Mouse (Mus musculus): ENCODE results near the gene Mrpl22. TPM values are rescaled to one million over a fixed set of nuclear protein-coding genes. Genes with fewer than 3 reads are reported as not detected.
A peak's percentile ranks its signal among the peaks of the same experiment; 100 is the strongest.
"Not testable (repeated sequence)": the region's sequence is repeated elsewhere in the genome, so short reads cannot be mapped to it uniquely, and the experiment has no call there.

Gene Mrpl22
- polyA plus RNA-seq, 2 experiments = 84.4 to 123 TPM

DNA sequence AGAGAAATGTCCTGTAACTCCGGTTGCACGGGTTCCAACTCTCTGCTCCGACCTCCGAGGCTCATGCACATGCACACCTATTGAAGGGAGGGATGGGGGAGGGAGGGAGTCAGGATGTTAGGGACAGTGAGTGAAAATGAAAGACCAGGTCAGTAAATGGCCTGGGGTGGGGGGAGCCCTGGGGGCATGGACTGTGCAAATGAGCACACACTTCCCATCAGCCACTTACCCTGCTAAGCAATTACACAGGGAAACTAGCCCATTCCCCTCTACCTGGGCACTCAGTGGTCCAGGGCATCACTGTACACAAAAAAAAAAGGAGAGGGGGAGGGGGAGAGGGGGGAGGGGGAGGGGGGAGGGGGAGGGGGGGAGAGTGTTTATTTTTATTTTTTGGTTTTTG is 27.2 kb downstream of the Mrpl22 start:
- Histone ChIP-seq H3K4me1 (ENCODE audit: control insufficient read depth, insufficient read depth, low read length) (no peaks in the 10 kb centered on the region), H3K27me3 (ENCODE audit: control insufficient read depth, insufficient read depth, low read length) (no peaks in the 10 kb centered on the region), H3K36me3 (ENCODE audit: control insufficient read depth, insufficient read depth, low read length) (no peaks in the 10 kb centered on the region), H3K27ac (replicated peaks; ENCODE audit: low read depth, low read length) (no peak overlapping the region), H3K4me2 (replicated peaks; ENCODE audit: low read depth, low read length, severe bottlenecking) (peak overlapping the region; percentile 68; the same call in 1 of the 2 replicates), H3K9me3 (ENCODE audit: control insufficient read depth, low read length) (no peaks in the 10 kb centered on the region), H3K9ac (ENCODE audit: low read depth, low read length, severe bottlenecking) (no peak overlapping the region), H3K4me3 (replicated peaks; ENCODE audit: low read length) (peak overlapping the region; percentile 49)
- no peak for TF ChIP-seq POLR2A (IDR thresholded peaks at IDR 0.05; ENCODE audit: borderline replicate concordance, extremely low read depth, insufficient read depth, insufficient read length)
- ATAC-seq (ENCODE audit: low FRiP score, low read depth) = no peak
- 79% methylated on average over 4 of the region's 4 CpGs for WGBS
- no peak for DNase-seq (ENCODE audit: low spot score)

DNA sequence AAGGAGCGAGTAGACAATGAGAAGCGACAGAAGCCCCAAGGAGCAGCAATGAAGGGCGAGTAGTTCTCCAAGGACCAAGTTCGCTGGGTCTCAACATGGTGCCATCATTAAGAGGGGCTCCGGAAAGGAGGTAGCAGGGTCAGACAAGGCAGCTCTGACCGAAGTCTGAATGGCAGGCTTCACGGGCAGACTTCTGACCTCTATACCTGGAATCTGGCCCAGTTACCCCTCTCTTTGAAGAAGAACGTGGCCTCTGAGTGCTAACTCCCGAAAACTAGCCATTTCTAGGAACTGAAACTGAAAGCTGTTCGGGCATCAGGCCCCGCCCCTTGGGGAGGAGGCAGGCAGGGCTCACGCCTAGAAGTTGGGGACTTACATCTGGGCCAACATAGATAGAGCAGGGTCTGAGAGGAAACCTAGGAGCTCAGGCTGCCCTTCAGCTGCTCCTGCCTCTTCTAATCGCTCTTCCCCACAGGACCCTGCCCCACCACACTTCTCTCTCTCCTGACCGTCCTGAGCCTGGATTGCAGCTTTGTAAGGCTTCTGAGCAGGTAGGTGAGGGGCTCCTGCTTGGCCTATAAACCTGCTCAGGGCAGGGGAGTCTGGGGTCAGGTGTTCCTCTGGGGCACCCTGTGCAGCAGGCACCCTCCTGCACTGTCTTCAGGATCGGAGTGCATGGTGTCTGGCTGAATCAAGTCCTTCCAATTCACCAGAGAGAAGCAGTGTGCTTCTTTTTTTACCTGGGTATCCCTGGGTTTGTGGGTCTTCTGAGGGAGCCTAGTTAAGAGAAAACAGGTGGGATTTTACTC is 28.0 kb downstream of the Mrpl22 start, which contains the start of the genes Igtp and Irgm2:
Igtp (plus strand) TSS at position 328 of the 809 bp plus-strand sequence.
Irgm2 (plus strand) TSS at position 390 of the 809 bp plus-strand sequence.
- H3K4me2 ChIP-seq (replicated peaks; ENCODE audit: low read depth, low read length, severe bottlenecking) = peak within 1 kb of the TSS; percentile 68
- not testable (repeated sequence) for H3K4me1 ChIP-seq (ENCODE audit: control insufficient read depth, insufficient read depth, low read length); H3K27me3 ChIP-seq (ENCODE audit: control insufficient read depth, insufficient read depth, low read length); H3K36me3 ChIP-seq (ENCODE audit: control insufficient read depth, insufficient read depth, low read length); H3K27ac ChIP-seq (replicated peaks; ENCODE audit: low read depth, low read length); H3K9me3 ChIP-seq (ENCODE audit: control insufficient read depth, low read length)
- WGBS = 7% methylated on average over 14 of the region's 15 CpGs
- DNase-seq (ENCODE audit: low spot score) (peak; percentile 69), ATAC-seq (ENCODE audit: low FRiP score, low read depth) (peak; percentile 81)
- peak within 1 kb of the TSS; percentile 49 for H3K4me3 ChIP-seq (replicated peaks; ENCODE audit: low read length)
- peak within 1 kb of the TSS; percentile 54 for H3K9ac ChIP-seq (ENCODE audit: low read depth, low read length, severe bottlenecking)

DNA sequence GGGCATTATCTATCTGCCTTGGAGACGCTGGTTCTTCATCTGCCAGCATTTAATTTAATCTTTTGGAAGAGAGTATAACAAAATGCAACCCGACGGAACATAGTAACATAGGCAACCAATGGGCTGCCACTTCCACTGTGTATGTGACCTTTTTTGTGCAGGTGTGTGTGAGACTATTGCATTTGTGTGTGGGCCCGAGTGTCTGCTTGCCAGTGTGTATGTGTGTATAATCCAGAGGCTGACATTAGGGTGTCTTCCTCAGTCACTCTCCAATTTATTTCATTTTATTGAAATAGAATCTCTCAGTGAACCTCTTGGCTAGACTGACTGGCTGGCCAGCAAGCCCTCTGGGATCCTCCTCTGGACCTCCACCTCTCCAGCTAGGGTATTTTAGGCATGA is 28.8 kb downstream of the Mrpl22 start:
- Histone ChIP-seq H3K9me3 (ENCODE audit: control insufficient read depth, low read length) (no peaks in the 10 kb centered on the region), H3K4me3 (replicated peaks; ENCODE audit: low read length) (no peak overlapping the region), H3K4me1 (ENCODE audit: control insufficient read depth, insufficient read depth, low read length) (no peaks in the 10 kb centered on the region), H3K27me3 (ENCODE audit: control insufficient read depth, insufficient read depth, low read length) (no peaks in the 10 kb centered on the region), H3K4me2 (replicated peaks; ENCODE audit: low read depth, low read length, severe bottlenecking) (no peak overlapping the region), H3K9ac (ENCODE audit: low read depth, low read length, severe bottlenecking) (no peak overlapping the region), H3K27ac (replicated peaks; ENCODE audit: low read depth, low read length) (no peak overlapping the region), H3K36me3 (ENCODE audit: control insufficient read depth, insufficient read depth, low read length) (no peaks in the 10 kb centered on the region)
- TF ChIP-seq POLR2A (IDR thresholded peaks at IDR 0.05; ENCODE audit: borderline replicate concordance, extremely low read depth, insufficient read depth, insufficient read length) = no peak
- DNase-seq (ENCODE audit: low spot score) (no peak), ATAC-seq (ENCODE audit: low FRiP score, low read depth) (no peak)
- 88% methylated on average over 4 of the region's 4 CpGs for WGBS

DNA sequence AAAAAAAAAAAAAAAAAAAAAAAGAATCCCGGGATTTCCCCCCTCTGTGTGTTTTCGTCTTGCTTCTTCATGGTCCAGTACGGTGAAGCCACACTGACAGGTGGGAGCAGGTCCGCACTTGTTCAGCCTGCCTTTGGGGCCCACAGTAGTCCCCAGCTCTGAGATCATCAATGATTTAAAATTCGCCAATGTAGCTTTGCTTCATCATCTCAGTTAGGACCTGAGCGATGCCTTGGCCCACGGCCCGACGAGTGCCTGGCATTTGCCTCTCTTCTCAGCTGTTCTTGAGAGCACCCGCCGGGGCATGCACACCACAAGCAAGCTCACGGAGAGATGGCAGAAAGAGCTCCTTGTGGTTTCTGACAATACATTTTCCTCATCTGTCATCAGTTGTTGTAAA is 29.6 kb downstream of the Mrpl22 start:
- DNase-seq (ENCODE audit: low spot score) (no peak), ATAC-seq (ENCODE audit: low FRiP score, low read depth) (no peak)
- Histone ChIP-seq H3K9ac (ENCODE audit: low read depth, low read length, severe bottlenecking) (no peak overlapping the region), H3K4me1 (ENCODE audit: control insufficient read depth, insufficient read depth, low read length) (no peaks in the 10 kb centered on the region), H3K36me3 (ENCODE audit: control insufficient read depth, insufficient read depth, low read length) (no peaks in the 10 kb centered on the region), H3K27me3 (ENCODE audit: control insufficient read depth, insufficient read depth, low read length) (no peaks in the 10 kb centered on the region), H3K4me3 (replicated peaks; ENCODE audit: low read length) (no peak overlapping the region), H3K9me3 (ENCODE audit: control insufficient read depth, low read length) (no peaks in the 10 kb centered on the region), H3K27ac (replicated peaks; ENCODE audit: low read depth, low read length) (no peak overlapping the region), H3K4me2 (replicated peaks; ENCODE audit: low read depth, low read length, severe bottlenecking) (no peak overlapping the region)
- WGBS = 84% methylated on average over 12 of the region's 12 CpGs
- no peak for TF ChIP-seq POLR2A (IDR thresholded peaks at IDR 0.05; ENCODE audit: borderline replicate concordance, extremely low read depth, insufficient read depth, insufficient read length)

DNA sequence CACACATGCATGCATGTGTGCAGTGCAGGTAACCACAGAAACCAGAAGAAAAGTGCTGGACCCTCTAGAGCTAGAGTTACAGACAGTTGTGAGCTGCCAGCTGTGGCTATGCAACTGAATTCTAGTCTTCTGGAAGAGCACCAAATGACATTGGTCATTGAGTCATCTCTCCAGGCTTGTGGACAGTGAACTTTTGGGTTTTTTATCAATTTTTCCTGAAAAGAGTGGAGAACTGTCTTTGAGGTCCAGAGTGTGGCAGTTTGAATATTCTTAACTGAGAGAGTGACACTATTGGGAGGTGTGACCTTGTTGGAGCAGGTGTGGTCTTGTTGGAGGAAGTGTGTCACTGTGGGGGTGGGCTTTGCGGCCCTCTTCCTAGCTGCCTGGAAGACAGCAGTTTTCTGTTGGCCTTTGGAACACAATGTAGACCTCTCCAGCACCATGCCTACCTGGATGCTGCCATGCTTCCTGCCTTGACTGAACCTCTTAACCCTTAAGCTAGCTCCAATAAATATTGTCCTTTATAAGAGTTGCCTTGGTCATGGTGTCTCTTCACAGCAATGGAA is 38.9 kb downstream of the Mrpl22 start:
- H3K4me1 ChIP-seq (ENCODE audit: control insufficient read depth, insufficient read depth, low read length) = peaks cover 3% of the 10 kb centered on the region
- no peak for DNase-seq (ENCODE audit: low spot score)
- no peak for TF ChIP-seq POLR2A (IDR thresholded peaks at IDR 0.05; ENCODE audit: borderline replicate concordance, extremely low read depth, insufficient read depth, insufficient read length)
- H3K27ac ChIP-seq (replicated peaks; ENCODE audit: low read depth, low read length) = no peak overlapping the region
- no peak overlapping the region for H3K9ac ChIP-seq (ENCODE audit: low read depth, low read length, severe bottlenecking)
- H3K36me3 ChIP-seq (ENCODE audit: control insufficient read depth, insufficient read depth, low read length) = no peaks in the 10 kb centered on the region
- ATAC-seq (ENCODE audit: low FRiP score, low read depth) = no peak
- 88% methylated on average over 1 of the region's 1 CpGs for WGBS
- no peaks in the 10 kb centered on the region for H3K27me3 ChIP-seq (ENCODE audit: control insufficient read depth, insufficient read depth, low read length)
- H3K9me3 ChIP-seq (ENCODE audit: control insufficient read depth, low read length) = no peaks in the 10 kb centered on the region
- H3K4me3 ChIP-seq (replicated peaks; ENCODE audit: low read length) = no peak overlapping the region
- no peak overlapping the region for H3K4me2 ChIP-seq (replicated peaks; ENCODE audit: low read depth, low read length, severe bottlenecking)
